Mouse (Mus musculus) intestine, embryonic 16.5 days (tissue): ENCODE measurements around the gene Mtx3. TPM values are rescaled to one million over a fixed set of nuclear protein-coding genes. Genes with fewer than 3 reads are reported as not detected.

Experiments used
- ATAC-seq: fragments of 200-750 bp; cut with Nextera tagmentation; 2 replicates; pipeline ENCODE4 v1.8.0; 2017; ENCODE audit warnings: moderate TSS enrichment, moderate library complexity
- H3K27ac ChIP-seq: fragments of 300-500 bp; sonication (generic); 2 replicates; pipeline ENCODE4 v1.5.1; 2014; ENCODE audit warnings: mild to moderate bottlenecking, low read length
- H3K27me3 ChIP-seq: fragments of 300-500 bp; sonication (generic); replicated peaks from 2 replicates; pipeline ENCODE4 v1.6.1; 2014; ENCODE audit warnings: low read length, control low read depth, mixed read lengths; ENCODE audit not compliant: control insufficient read depth, insufficient read depth
- H3K36me3 ChIP-seq: fragments of 300-500 bp; sonication (generic); 2 replicates; pipeline ENCODE4 v1.6.1; 2014; ENCODE audit warnings: low read length, control low read depth; ENCODE audit not compliant: control insufficient read depth, insufficient read depth
- H3K4me1 ChIP-seq: fragments of 300-500 bp; sonication (generic); 2 replicates; pipeline ENCODE4 v1.6.1; 2014; ENCODE audit warnings: low read length, control low read depth, mixed read lengths; ENCODE audit not compliant: control insufficient read depth, insufficient read depth
- H3K4me2 ChIP-seq: fragments of 300-500 bp; sonication (generic); 2 replicates; pipeline ENCODE4 v1.6.1; 2014; ENCODE audit warnings: low read depth, low read length, control low read depth
- H3K4me3 ChIP-seq: fragments of 300-500 bp; sonication (generic); 2 replicates; pipeline ENCODE4 v1.5.1; 2014; ENCODE audit warnings: mild to moderate bottlenecking, low read length
- H3K9ac ChIP-seq: fragments of 300-500 bp; sonication (generic); 2 replicates; pipeline ENCODE4 v1.6.1; 2014; ENCODE audit warnings: low read depth, low read length
- H3K9me3 ChIP-seq: fragments of 300-500 bp; sonication (generic); 2 replicates; pipeline ENCODE4 v1.6.1; 2016; ENCODE audit warnings: low read length, control low read depth; ENCODE audit not compliant: control insufficient read depth
- WGBS: fragments of 180-500 bp; shearing (Covaris S2); extraction: QIAGEN DNeasy Blood & Tissue Kit; methylation state at CpG from one replicate; pipeline ENCODE4 v1.1.7; 2014; 5-methylcytosine and 5-hydroxymethylcytosine counted together
- polyA plus RNA-seq: library from polyadenylated mRNA; unstranded; fragments of >200 nt; fragmentation: Nextera tagmentation; extraction: Ambion mirVana; gene quantifications from 2 replicates; pipeline ENCODE4 v1.2.1, GENCODE M21; 2015

Mtx3 gene
- polyA plus RNA-seq, 1 experiment from 2014 or later = 3.1 TPM

DNA sequence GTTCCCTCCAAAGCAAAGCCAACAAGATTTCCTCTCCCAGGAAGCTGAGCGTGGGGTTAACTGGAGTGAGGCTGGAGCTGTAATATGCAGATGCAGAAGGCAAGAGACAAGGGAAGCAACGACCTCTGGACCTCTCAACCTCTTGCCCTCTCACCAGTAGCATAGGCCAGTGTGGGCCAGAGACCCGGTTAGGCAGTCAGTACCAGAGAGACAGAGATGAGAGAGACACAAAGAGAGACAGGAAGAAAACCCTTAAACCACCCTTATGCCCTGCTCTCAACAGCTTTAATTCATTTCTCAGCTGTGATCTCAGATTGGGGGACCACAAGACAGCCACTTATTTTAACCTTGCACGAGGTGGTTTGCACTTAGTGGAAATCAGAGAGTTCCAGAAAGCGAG, 62.8 kb downstream of the Mtx3 start:
- Histone ChIP-seq H3K9me3 (no peaks in the 10 kb centered on the region), H3K4me1 (no peaks in the 10 kb centered on the region), H3K27me3 (no peaks in the 10 kb centered on the region), H3K4me2 (no peak overlapping the region), H3K36me3 (no peaks in the 10 kb centered on the region), H3K27ac (no peak overlapping the region), H3K9ac (no peak overlapping the region), H3K4me3 (no peak overlapping the region)
- WGBS = 43% methylated on average over 5 of the region's 5 CpGs
- no peak for ATAC-seq

Other genes starting within 250 kb of the Mtx3 start
- gene Serinc5, start 233.7 kb upstream of the Mtx3 start, polyA plus RNA-seq = 18.0 and 18.9 TPM in 2 replicates
- gene Thbs4, start 49.9 kb upstream of the Mtx3 start, polyA plus RNA-seq = 19.6 and 22.0 TPM in 2 replicates